Mouse (Mus musculus) CH12.LX (cell line): Measurements from ENCODE around the gene Ccdc36.

Experiments used
- CTCF ChIP-seq, 2 experiments: IDR thresholded peaks in 1 of 2; conservative IDR thresholded peaks in 1 of 2; 2 replicates each; pipeline ENCODE4 v1.5.1; 2011 to 2012; ENCODE audit warnings: low read depth in 2 of 2, low read length in 2 of 2, improper control_type of control experiment in 1 of 2, inconsistent platforms in 1 of 2, mild to moderate bottlenecking in 1 of 2, moderate library complexity in 1 of 2
- EP300 ChIP-seq: IDR thresholded peaks from 2 replicates; pipeline ENCODE4 v1.6.1; 2011; ENCODE audit warnings: low read length, improper control_type of control experiment
- TBP ChIP-seq: conservative IDR thresholded peaks from 2 replicates; pipeline ENCODE4 v1.6.1; 2011; ENCODE audit warnings: low read depth, low read length, improper control_type of control experiment
- ZKSCAN1 ChIP-seq: IDR thresholded peaks from 2 replicates; pipeline ENCODE4 v1.6.1; 2012; ENCODE audit warnings: low read depth, inconsistent platforms, low read length, improper control_type of control experiment, borderline replicate concordance
- ZNF384 ChIP-seq: IDR thresholded peaks from 2 replicates; pipeline ENCODE4 v1.6.1; 2012; ENCODE audit warnings: low read depth, low read length, improper control_type of control experiment, inconsistent platforms

- TF ChIP-seq EP300, result no peak
- no peak for TF ChIP-seq CTCF (conservative IDR thresholded peaks at IDR 0.05 in 1 of 2, IDR thresholded peaks at IDR 0.05 in 1 of 2; ENCODE audit: low read depth in 2 of 2, low read length in 2 of 2)
- no peak for TF ChIP-seq ZNF384
- no peak for TF ChIP-seq TBP
- no peak for TF ChIP-seq ZKSCAN1
These were observed 34.1 kb downstream of the Ccdc36 start for GRCm38 (mm10) chr9:108394191-108394590.
